Mouse (Mus musculus): ENCODE data around the gene A930033H14Rik.

- TF ChIP-seq POLR2A (IDR thresholded peaks at IDR 0.05; ENCODE audit: borderline replicate concordance, low read depth, low read length): no peak
- no peak for TF ChIP-seq CTCF (IDR thresholded peaks at IDR 0.05; ENCODE audit: low read depth, low read length)
Observed at GRCm38 (mm10) chr10:69172412-69172811, 40.5 kb downstream of the A930033H14Rik start.

All from bone marrow macrophage, adult 2 months (primary cell).